Mouse (Mus musculus) C2C12 (cell line): ENCODE results near the gene Cel. TPM values are rescaled to one million over a fixed set of nuclear protein-coding genes. Genes with fewer than 3 reads are reported as not detected.

Source experiments
- H3K27me3 ChIP-seq: one replicate; pipeline ENCODE4 v1.6.1; 2011; ENCODE audit not compliant: control insufficient read depth, insufficient read depth, insufficient read length
- H3K36me3 ChIP-seq: one replicate; pipeline ENCODE4 v1.6.1; 2011; ENCODE audit not compliant: control insufficient read depth, insufficient read depth
- H3K4me3 ChIP-seq: one replicate; pipeline ENCODE4 v1.5.1; 2011; ENCODE audit warnings: mild to moderate bottlenecking, control low read depth; ENCODE audit not compliant: poor library complexity, insufficient read depth, severe bottlenecking
- H3K79me2 ChIP-seq: one replicate; pipeline ENCODE4 v1.6.1; 2011; ENCODE audit not compliant: control insufficient read depth, insufficient read depth
- H3K79me3 ChIP-seq: one replicate; pipeline ENCODE4 v1.6.1; 2011; ENCODE audit warnings: low read depth, control low read depth
- H3ac ChIP-seq: one replicate; pipeline ENCODE3; 2011; ENCODE audit warnings: low read depth; ENCODE audit not compliant: control insufficient read depth, insufficient read length
- CEBPB ChIP-seq: IDR thresholded peaks from one replicate; pipeline ENCODE4 v1.6.1; 2011; ENCODE audit warnings: low read depth, mild to moderate bottlenecking, control low read depth, moderate library complexity
- CTCF ChIP-seq: IDR thresholded peaks from one replicate; pipeline ENCODE4 v1.5.1; 2011; ENCODE audit not compliant: control insufficient read depth, insufficient read depth, insufficient read length
- FOSL1 ChIP-seq: IDR thresholded peaks from one replicate; pipeline ENCODE4 v1.8.0; 2011; ENCODE audit warnings: mild to moderate bottlenecking, low read length; ENCODE audit not compliant: poor library complexity, insufficient read depth, severe bottlenecking
- MAX ChIP-seq: IDR thresholded peaks from one replicate; pipeline ENCODE4 v1.6.1; 2011; ENCODE audit warnings: mild to moderate bottlenecking, control low read depth
- MYOD1 ChIP-seq: IDR thresholded peaks from one replicate; pipeline ENCODE4 v1.6.1; 2011; ENCODE audit warnings: low read depth; ENCODE audit not compliant: control insufficient read depth, insufficient read length
- MYOG ChIP-seq: IDR thresholded peaks from one replicate; pipeline ENCODE4 v1.6.1; 2011; ENCODE audit not compliant: control insufficient read depth, insufficient read length; ENCODE audit errors: extremely low read depth
- USF1 ChIP-seq: IDR thresholded peaks from one replicate; pipeline ENCODE4 v1.6.1; 2011; ENCODE audit warnings: low read depth, mild to moderate bottlenecking, control low read depth, moderate library complexity
- polyA plus RNA-seq: library from polyadenylated mRNA; unstranded; fragments of >200 nt; fragmentation: generic; extraction: Trizol; gene quantifications from one replicate; pipeline ENCODE4 v1.2.1, GENCODE M21; 2012; ENCODE audit warnings: missing spikeins

The Cel gene
- polyA plus RNA-seq, 1 experiment = not detected

DNA sequence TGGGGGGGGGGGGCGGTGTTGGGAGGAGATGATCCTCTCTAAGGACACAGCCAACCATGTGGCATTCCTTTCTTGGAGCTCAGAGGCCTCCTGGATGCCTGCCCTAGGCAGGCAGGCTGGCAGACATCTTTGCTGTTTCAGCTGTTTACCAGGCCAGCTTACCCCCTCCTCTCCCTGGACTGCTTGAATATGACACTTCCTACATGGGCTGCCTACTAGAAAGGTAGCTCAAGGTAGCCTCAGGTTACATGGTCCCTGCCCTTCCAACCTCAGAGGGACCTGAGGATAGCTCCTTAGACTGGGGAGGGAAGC lies 24.4 kb downstream of the Cel start:
- H3K27me3 ChIP-seq = no peaks in the 10 kb centered on the region
- H3K79me3 ChIP-seq = no peaks in the 10 kb centered on the region
- TF ChIP-seq FOSL1 (no peak), CEBPB (no peak), MAX (no peak), MYOG (no peak), MYOD1 (no peak), USF1 (no peak), CTCF (no peak)
- H3K79me2 ChIP-seq = no peaks in the 10 kb centered on the region
- no peak overlapping the region for H3K4me3 ChIP-seq
- H3K36me3 ChIP-seq = no peaks in the 10 kb centered on the region
- no peak overlapping the region for H3ac ChIP-seq

GRCm38 (mm10) chr2:28537995-28538816 lies 25.0 kb downstream of the Cel start:
- H3ac ChIP-seq = no peak overlapping the region
- no peaks in the 10 kb centered on the region for H3K36me3 ChIP-seq
- H3K79me2 ChIP-seq = no peaks in the 10 kb centered on the region
- TF ChIP-seq MYOD1 = no peak
- H3K27me3 ChIP-seq = no peaks in the 10 kb centered on the region
- no peak overlapping the region for H3K4me3 ChIP-seq
- H3K79me3 ChIP-seq = no peaks in the 10 kb centered on the region

DNA sequence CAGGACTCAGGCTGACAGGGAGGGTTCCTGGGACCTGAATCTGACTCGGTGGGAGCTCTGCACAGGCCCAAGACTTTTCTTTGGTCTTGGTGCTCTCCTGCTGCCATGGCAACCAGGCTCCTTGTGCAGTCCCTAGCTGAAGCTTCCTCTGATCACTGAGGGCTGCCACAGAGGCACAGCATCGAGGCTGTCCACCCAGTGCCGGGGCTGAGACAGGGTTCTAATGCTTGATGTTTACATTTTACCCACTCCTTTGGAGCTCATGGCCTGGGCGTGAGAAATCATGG lies 25.6 kb downstream of the Cel start:
- no peak for TF ChIP-seq CTCF
- TF ChIP-seq MYOG = no peak
- no peak for TF ChIP-seq FOSL1
- no peak for TF ChIP-seq MYOD1
- TF ChIP-seq CEBPB = no peak
- no peak for TF ChIP-seq USF1
- TF ChIP-seq MAX = no peak
- Histone ChIP-seq H3K4me3 (no peak overlapping the region), H3K27me3 (no peaks in the 10 kb centered on the region), H3K79me3 (no peaks in the 10 kb centered on the region), H3K36me3 (no peaks in the 10 kb centered on the region), H3K79me2 (no peaks in the 10 kb centered on the region), H3ac (no peak overlapping the region)

GRCm38 (mm10) chr2:28536766-28537633 lies 26.2 kb downstream of the Cel start:
- Histone ChIP-seq H3ac (no peak overlapping the region), H3K79me2 (no peaks in the 10 kb centered on the region), H3K36me3 (no peaks in the 10 kb centered on the region), H3K27me3 (no peaks in the 10 kb centered on the region), H3K79me3 (no peaks in the 10 kb centered on the region), H3K4me3 (no peak overlapping the region)
- TF ChIP-seq FOSL1 = no peak

GRCm38 (mm10) chr2:28536166-28536565 lies 27.0 kb downstream of the Cel start:
- TF ChIP-seq MYOG (no peak), USF1 (no peak), FOSL1 (no peak), MYOD1 (no peak), CEBPB (no peak), CTCF (no peak), MAX (no peak)

DNA sequence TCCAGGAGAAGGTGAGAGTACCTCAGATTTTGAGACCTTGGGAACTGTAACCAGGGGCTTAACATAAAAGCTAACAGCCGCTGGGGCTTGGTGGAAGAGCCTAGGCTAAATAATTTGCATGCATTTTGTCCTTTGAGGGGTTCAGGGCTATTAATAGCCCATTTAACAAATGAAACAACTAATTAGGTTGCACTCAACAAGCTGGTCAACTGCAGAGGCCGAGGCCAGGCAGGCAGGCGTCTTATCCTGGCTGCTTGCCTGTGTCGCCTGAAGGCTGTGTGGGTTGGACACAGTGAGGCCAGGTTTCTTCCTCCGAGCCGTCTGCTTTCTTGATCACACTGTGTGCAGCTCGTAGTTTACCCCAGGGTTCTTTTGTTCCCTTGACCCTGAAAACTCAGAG lies 27.6 kb downstream of the Cel start:
- H3K79me2 ChIP-seq = no peaks in the 10 kb centered on the region
- no peak for TF ChIP-seq USF1
- H3K79me3 ChIP-seq = no peaks in the 10 kb centered on the region
- no peaks in the 10 kb centered on the region for H3K27me3 ChIP-seq
- no peak overlapping the region for H3ac ChIP-seq
- H3K4me3 ChIP-seq = no peak overlapping the region
- H3K36me3 ChIP-seq = no peaks in the 10 kb centered on the region

More at GRCm38 (mm10) chr2:28536166-28536565, 27.0 kb downstream of the Cel start:
- H3ac ChIP-seq = no peak overlapping the region
- H3K36me3 ChIP-seq = no peaks in the 10 kb centered on the region
- no peaks in the 10 kb centered on the region for H3K27me3 ChIP-seq
- no peaks in the 10 kb centered on the region for H3K79me2 ChIP-seq
- H3K4me3 ChIP-seq = no peak overlapping the region
- no peaks in the 10 kb centered on the region for H3K79me3 ChIP-seq
